Mouse (Mus musculus): ENCODE measurements around the gene Npb. TPM values are rescaled to one million over a fixed set of nuclear protein-coding genes. Genes with fewer than 3 reads are reported as not detected.

Npb gene
- polyA plus RNA-seq, 1 experiment from 2014 or later: 14.9 TPM

GRCm38 (mm10) chr11:120617519-120618112 is 9.3 kb downstream of the Npb start, which contains the start of gene Pcyt2:
Pcyt2 (minus strand) TSS chr11:120617936.
- Histone ChIP-seq H3K9ac (peak within 1 kb of the TSS; percentile 93), H3K27me3 (replicated peaks) (no peaks in the 10 kb centered on the region), H3K4me2 (peak within 1 kb of the TSS; percentile 87), H3K36me3 (peaks cover 76% of the 10 kb centered on the region), H3K27ac (replicated peaks) (peak within 1 kb of the TSS; percentile 73), H3K9me3 (no peaks in the 10 kb centered on the region), H3K4me3 (peak within 1 kb of the TSS; percentile 88), H3K4me1 (peaks cover 21% of the 10 kb centered on the region)
- ATAC-seq (ENCODE audit: extremely low read depth, insufficient number of reproducible peaks, low FRiP score, low TSS enrichment): peak; percentile 93
- under 1% methylated on average over 56 of the region's 56 CpGs for WGBS

GRCm38 (mm10) chr11:120618619-120619535 is 10.6 kb downstream of the Npb start:
- no peak for ATAC-seq (ENCODE audit: extremely low read depth, insufficient number of reproducible peaks, low FRiP score, low TSS enrichment)
- Histone ChIP-seq H3K4me1 (peaks cover 27% of the 10 kb centered on the region), H3K4me3 (no peak overlapping the region), H3K4me2 (no peak overlapping the region), H3K27me3 (replicated peaks) (no peaks in the 10 kb centered on the region), H3K9me3 (no peaks in the 10 kb centered on the region), H3K27ac (replicated peaks) (no peak overlapping the region; the same call in 1 of the 2 replicates), H3K36me3 (peaks cover 72% of the 10 kb centered on the region), H3K9ac (no peak overlapping the region)
- WGBS: 92% methylated on average over 25 of the region's 25 CpGs

- no peak overlapping the region for H3K9ac ChIP-seq
- no peak overlapping the region for H3K4me3 ChIP-seq
- H3K4me1 ChIP-seq: peaks cover 34% of the 10 kb centered on the region
- peaks cover 64% of the 10 kb centered on the region for H3K36me3 ChIP-seq
- ATAC-seq (ENCODE audit: extremely low read depth, insufficient number of reproducible peaks, low FRiP score, low TSS enrichment): no peak
- H3K9me3 ChIP-seq: no peaks in the 10 kb centered on the region
- H3K4me2 ChIP-seq: no peak overlapping the region
- no peak overlapping the region for H3K27ac ChIP-seq (replicated peaks)
- no peaks in the 10 kb centered on the region for H3K27me3 ChIP-seq (replicated peaks)
- WGBS: 91% methylated on average over 14 of the region's 14 CpGs
Measured at GRCm38 (mm10) chr11:120620195-120620594, 11.9 kb downstream of the Npb start.

GRCm38 (mm10) chr11:120622805-120623204 is 14.5 kb downstream of the Npb start:
- H3K36me3 ChIP-seq: peaks cover 69% of the 10 kb centered on the region
- WGBS: 84% methylated on average over 6 of the region's 6 CpGs
- no peak overlapping the region for H3K27ac ChIP-seq (replicated peaks)

GRCm38 (mm10) chr11:120623961-120624679 is 15.8 kb downstream of the Npb start:
- peaks cover 24% of the 10 kb centered on the region for H3K4me1 ChIP-seq
- no peaks in the 10 kb centered on the region for H3K27me3 ChIP-seq (replicated peaks)
- peak overlapping the region; percentile 78 for H3K27ac ChIP-seq (replicated peaks)
- ATAC-seq (ENCODE audit: extremely low read depth, insufficient number of reproducible peaks, low FRiP score, low TSS enrichment): peak; percentile 68
- H3K36me3 ChIP-seq: peaks cover 67% of the 10 kb centered on the region
- H3K9me3 ChIP-seq: no peaks in the 10 kb centered on the region
- WGBS: 12% methylated on average over 30 of the region's 30 CpGs
- peak overlapping the region; percentile 96 for H3K4me2 ChIP-seq
- peak overlapping the region; percentile 99 for H3K4me3 ChIP-seq
- H3K9ac ChIP-seq: peak overlapping the region; percentile 90

More at GRCm38 (mm10) chr11:120622805-120623204, 14.5 kb downstream of the Npb start:
- H3K4me2 ChIP-seq: no peak overlapping the region
- peaks cover 24% of the 10 kb centered on the region for H3K4me1 ChIP-seq
- no peak overlapping the region for H3K4me3 ChIP-seq
- no peaks in the 10 kb centered on the region for H3K27me3 ChIP-seq (replicated peaks)
- ATAC-seq (ENCODE audit: extremely low read depth, insufficient number of reproducible peaks, low FRiP score, low TSS enrichment): no peak
- no peak overlapping the region for H3K9ac ChIP-seq
- H3K9me3 ChIP-seq: no peaks in the 10 kb centered on the region

- Histone ChIP-seq H3K9ac (peak overlapping the region; percentile 90), H3K4me2 (peak overlapping the region; percentile 96), H3K27me3 (replicated peaks) (no peaks in the 10 kb centered on the region), H3K4me3 (peak overlapping the region; percentile 99), H3K9me3 (no peaks in the 10 kb centered on the region), H3K4me1 (peaks cover 30% of the 10 kb centered on the region), H3K36me3 (peaks cover 67% of the 10 kb centered on the region), H3K27ac (replicated peaks) (peak overlapping the region; percentile 78)
- peak; percentile 64 for ATAC-seq (ENCODE audit: extremely low read depth, insufficient number of reproducible peaks, low FRiP score, low TSS enrichment)
- WGBS: under 1% methylated on average over 51 of the region's 53 CpGs
Measured at GRCm38 (mm10) chr11:120624680-120625111, 16.4 kb downstream of the Npb start.

GRCm38 (mm10) chr11:120625152-120625775 is 17.0 kb downstream of the Npb start, which contains the start of gene Sirt7:
Sirt7 (minus strand) TSS chr11:120625240.
- peak within 1 kb of the TSS; percentile 99 for H3K4me3 ChIP-seq
- no peak for ATAC-seq (ENCODE audit: extremely low read depth, insufficient number of reproducible peaks, low FRiP score, low TSS enrichment)
- peaks cover 35% of the 10 kb centered on the region for H3K4me1 ChIP-seq
- H3K4me2 ChIP-seq: peak within 1 kb of the TSS; percentile 96
- peak within 1 kb of the TSS; percentile 78 for H3K27ac ChIP-seq (replicated peaks)
- H3K36me3 ChIP-seq: peaks cover 62% of the 10 kb centered on the region
- H3K9ac ChIP-seq: peak within 1 kb of the TSS; percentile 90
- WGBS: 13% methylated on average over 5 of the region's 5 CpGs
- no peaks in the 10 kb centered on the region for H3K27me3 ChIP-seq (replicated peaks)
- no peaks in the 10 kb centered on the region for H3K9me3 ChIP-seq

- 85% methylated on average over 11 of the region's 11 CpGs for WGBS
Measured at GRCm38 (mm10) chr11:120626785-120627467, 18.6 kb downstream of the Npb start.

GRCm38 (mm10) chr11:120627468-120628300 is 19.4 kb downstream of the Npb start:
- peak overlapping the region; percentile 96; the same call in 1 of the 2 replicates for H3K4me2 ChIP-seq
- H3K9me3 ChIP-seq: no peaks in the 10 kb centered on the region
- no peak for ATAC-seq (ENCODE audit: extremely low read depth, insufficient number of reproducible peaks, low FRiP score, low TSS enrichment)
- H3K36me3 ChIP-seq: peaks cover 38% of the 10 kb centered on the region
- peak overlapping the region; percentile 24; the same call in 1 of the 2 replicates for H3K9ac ChIP-seq
- H3K4me3 ChIP-seq: no peak overlapping the region
- peaks cover 58% of the 10 kb centered on the region for H3K4me1 ChIP-seq
- 84% methylated on average over 22 of the region's 22 CpGs for WGBS
- H3K27ac ChIP-seq (replicated peaks): no peak overlapping the region
- H3K27me3 ChIP-seq (replicated peaks): no peaks in the 10 kb centered on the region

More at GRCm38 (mm10) chr11:120626785-120627467, 18.6 kb downstream of the Npb start:
- no peak overlapping the region for H3K27ac ChIP-seq (replicated peaks)
- peak overlapping the region; percentile 24; the same call in 1 of the 2 replicates for H3K9ac ChIP-seq
- peaks cover 52% of the 10 kb centered on the region for H3K4me1 ChIP-seq
- ATAC-seq (ENCODE audit: extremely low read depth, insufficient number of reproducible peaks, low FRiP score, low TSS enrichment): no peak
- 0 out of 2 replicates have a peak overlapping the region, but pooled peaks have one; percentile 1 for H3K4me3 ChIP-seq
- H3K4me2 ChIP-seq: peak overlapping the region; percentile 96; the same call in 1 of the 2 replicates
- H3K9me3 ChIP-seq: no peaks in the 10 kb centered on the region
- H3K36me3 ChIP-seq: peaks cover 46% of the 10 kb centered on the region
- no peaks in the 10 kb centered on the region for H3K27me3 ChIP-seq (replicated peaks)

Measured in heart, embryonic 13.5 days (tissue).